Mouse (Mus musculus) olfactory bulb, adult 2 months (tissue): Measurements from ENCODE around the gene Mrpl20. TPM values are rescaled to one million over a fixed set of nuclear protein-coding genes. Genes with fewer than 3 reads are reported as not detected.

Source experiments
- H3K27ac ChIP-seq: fragments of 200-500 bp; 2 replicates; pipeline ENCODE4 v1.5.1; 2012; ENCODE audit warnings: low read depth, low read length; ENCODE audit not compliant: insufficient read depth
- H3K4me1 ChIP-seq: fragments of 200-500 bp; 2 replicates; pipeline ENCODE4 v1.6.1; 2012; ENCODE audit warnings: low read length; ENCODE audit not compliant: control insufficient read depth, insufficient read depth
- H3K4me3 ChIP-seq: fragments of 200-500 bp; 2 replicates; pipeline ENCODE4 v1.5.1; 2012; ENCODE audit warnings: mild to moderate bottlenecking, low read depth, low read length, moderate library complexity; ENCODE audit not compliant: insufficient read depth
- CTCF ChIP-seq: fragments of 200-500 bp; IDR thresholded peaks from 2 replicates; pipeline ENCODE4 v1.5.1; 2012; ENCODE audit warnings: low read depth, mild to moderate bottlenecking, low read length, moderate library complexity; ENCODE audit not compliant: insufficient read depth
- POLR2A ChIP-seq: fragments of 200-500 bp; IDR thresholded peaks from 2 replicates; pipeline ENCODE4 v1.6.1; 2012; ENCODE audit warnings: mild to moderate bottlenecking, low read depth, low read length, moderate library complexity; ENCODE audit not compliant: insufficient read depth
- WGBS: fragments of 180-500 bp; shearing (Covaris S2); methylation state at CpG from one replicate; pipeline ENCODE4 v1.1.7; 2018; 5-methylcytosine and 5-hydroxymethylcytosine counted together
- polyA plus RNA-seq: library from polyadenylated mRNA; stranded (reverse); fragments of >200 nt; gene quantifications from 2 replicates; pipeline ENCODE4 v1.2.4, GENCODE M21; 2012; ENCODE audit warnings: low replicate concordance; ENCODE audit not compliant: missing spikeins, insufficient read depth, insufficient read length

The Mrpl20 gene
- not detected in 2 replicates for polyA plus RNA-seq

- no peak within 1 kb of the TSS; the same call in none of the 2 replicates for H3K27ac ChIP-seq
- H3K4me3 ChIP-seq, result peak within 1 kb of the TSS; percentile 81
- WGBS, result 10% methylated on average over 12 of the region's 12 CpGs
- TF ChIP-seq CTCF, result no peak
- TF ChIP-seq POLR2A, result no peak
- H3K4me1 ChIP-seq, result peaks cover 9% of the 10 kb centered on the region
Observed at GRCm38 (mm10) chr4:155802741-155803339, at the start of gene Mrpl20. Mrpl20 (plus strand) TSS chr4:155802878.

- Histone ChIP-seq H3K27ac (no peak overlapping the region), H3K4me3 (no peak overlapping the region), H3K4me1 (peaks cover 11% of the 10 kb centered on the region)
- WGBS, result 55% methylated on average over 12 of the region's 12 CpGs
- TF ChIP-seq CTCF, result no peak
- TF ChIP-seq POLR2A, result no peak
Observed at GRCm38 (mm10) chr4:155757011-155757410, 45.7 kb upstream of the Mrpl20 start.

- TF ChIP-seq CTCF, result no peak
- TF ChIP-seq POLR2A, result no peak
- Histone ChIP-seq H3K4me3 (peak overlapping the region; percentile 61), H3K27ac (no peak overlapping the region), H3K4me1 (peaks cover 11% of the 10 kb centered on the region)
- WGBS, result under 1% methylated on average over 10 of the region's 10 CpGs
Observed at GRCm38 (mm10) chr4:155759862-155760612, 42.6 kb upstream of the Mrpl20 start.

DNA sequence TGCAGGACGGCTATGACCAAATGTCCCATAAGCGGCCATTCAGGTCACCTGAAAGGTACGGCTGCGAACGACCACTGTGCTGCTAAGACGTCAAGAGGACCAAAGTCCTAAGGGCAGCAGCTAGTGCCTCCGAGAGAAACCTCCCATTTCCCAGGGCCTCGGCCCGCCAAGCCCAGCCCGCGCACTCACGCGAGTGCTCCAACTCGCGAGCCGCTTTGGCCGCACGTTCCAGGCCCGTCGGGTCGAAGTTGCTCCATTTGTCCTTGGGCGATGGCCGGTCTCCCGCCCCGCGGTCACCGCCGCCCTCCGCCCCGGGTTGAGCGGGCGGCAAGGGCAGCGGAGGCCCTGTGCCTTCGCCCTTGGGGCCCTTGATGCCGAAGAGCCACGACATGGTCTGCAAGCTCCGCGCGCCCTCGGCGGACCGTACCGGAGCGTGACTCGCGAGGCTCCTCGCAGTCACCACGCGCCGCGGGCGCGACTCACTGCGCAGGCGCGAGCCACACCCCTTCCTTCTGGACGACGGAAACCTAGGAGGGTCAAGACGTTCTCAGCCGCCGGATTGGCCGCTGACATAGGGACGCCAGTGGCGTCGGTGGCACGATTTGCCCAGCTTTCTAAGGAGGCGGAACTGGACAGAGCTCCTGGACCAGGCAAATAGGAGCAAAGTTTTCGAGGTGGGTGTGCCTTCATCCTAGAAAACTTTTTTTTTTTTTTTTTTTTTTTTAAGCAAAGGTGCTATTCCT is 41.9 kb upstream of the Mrpl20 start, which contains the start of gene Atad3a:
TSS of gene Atad3a (minus strand) at position 481 of the 743 bp plus-strand sequence.
- Histone ChIP-seq H3K27ac (no peak within 1 kb of the TSS), H3K4me3 (peak within 1 kb of the TSS; percentile 61), H3K4me1 (peaks cover 11% of the 10 kb centered on the region)
- no peak for TF ChIP-seq CTCF
- peak; percentile 75; the same call in 1 of the 2 replicates for TF ChIP-seq POLR2A
- under 1% methylated on average over 68 of the region's 68 CpGs for WGBS

DNA sequence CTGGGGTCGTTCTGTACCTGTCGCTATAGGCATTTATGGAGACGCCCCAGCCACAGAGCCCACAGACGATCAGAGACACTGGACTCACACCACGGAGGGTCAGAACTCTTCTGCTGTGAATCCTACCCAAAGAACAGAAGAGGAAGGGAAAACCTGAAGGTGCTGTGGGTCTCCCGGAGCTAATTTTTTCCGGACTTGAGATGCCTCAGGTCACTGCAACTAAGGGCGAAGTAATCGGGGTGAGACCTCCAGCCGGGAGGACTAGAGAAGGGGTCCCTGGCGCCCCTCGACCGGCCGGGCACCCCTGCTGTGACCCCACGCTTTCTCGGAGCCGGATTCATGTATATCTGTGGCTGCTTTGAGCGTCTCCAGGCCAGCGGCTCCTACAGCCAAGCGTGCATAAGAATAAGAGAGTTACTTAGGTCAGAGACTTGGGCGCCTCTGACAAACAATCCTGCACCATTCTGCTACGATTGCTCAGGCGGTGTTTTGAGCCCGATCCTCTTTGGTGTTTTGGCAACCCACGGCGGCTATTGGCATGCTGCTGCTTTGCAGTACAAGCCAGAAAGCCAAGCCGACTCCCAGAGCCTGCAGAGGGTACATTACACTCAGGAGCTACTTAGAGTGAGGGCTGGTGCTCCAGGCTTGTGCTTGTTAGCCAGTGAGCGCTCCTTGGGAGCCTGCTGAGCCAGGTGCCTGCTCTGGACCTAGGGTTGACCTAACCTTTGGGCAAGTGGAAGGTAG is 41.1 kb upstream of the Mrpl20 start:
- H3K4me3 ChIP-seq, result peak overlapping the region; percentile 61
- no peak overlapping the region for H3K27ac ChIP-seq
- TF ChIP-seq CTCF, result no peak
- TF ChIP-seq POLR2A, result no peak
- peaks cover 11% of the 10 kb centered on the region for H3K4me1 ChIP-seq
- WGBS, result under 1% methylated on average over 28 of the region's 28 CpGs

GRCm38 (mm10) chr4:155762357-155762756 is 40.3 kb upstream of the Mrpl20 start:
- TF ChIP-seq POLR2A (no peak), CTCF (no peak)
- Histone ChIP-seq H3K4me3 (no peak overlapping the region), H3K27ac (no peak overlapping the region), H3K4me1 (peaks cover 10% of the 10 kb centered on the region)
- WGBS, result 81% methylated on average over 3 of the region's 3 CpGs

DNA sequence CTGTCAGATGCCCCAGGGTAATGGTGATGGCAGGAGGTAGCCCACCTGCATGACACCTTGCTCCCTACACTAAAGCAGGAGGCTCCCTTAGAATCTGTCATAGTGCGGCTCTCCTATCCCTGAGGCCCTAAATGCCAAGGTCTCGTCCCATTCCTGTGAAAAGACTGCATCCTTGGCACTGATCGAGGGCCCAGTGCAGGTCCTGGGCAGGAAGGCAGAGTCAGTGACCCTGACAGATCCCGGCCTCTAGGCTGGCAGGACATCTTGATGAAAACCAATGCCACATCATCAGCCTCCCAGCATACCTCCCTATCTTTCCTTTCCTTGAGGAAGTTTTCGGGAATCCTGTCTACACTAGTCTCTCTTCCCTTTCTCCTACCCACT is 33.2 kb upstream of the Mrpl20 start:
- Histone ChIP-seq H3K27ac (0 out of 2 replicates have a peak overlapping the region, but pooled peaks have one; percentile 64), H3K4me3 (peak overlapping the region; percentile 61), H3K4me1 (peaks cover 17% of the 10 kb centered on the region)
- TF ChIP-seq CTCF (no peak), POLR2A (no peak)
- WGBS, result 58% methylated on average over 5 of the region's 5 CpGs

DNA sequence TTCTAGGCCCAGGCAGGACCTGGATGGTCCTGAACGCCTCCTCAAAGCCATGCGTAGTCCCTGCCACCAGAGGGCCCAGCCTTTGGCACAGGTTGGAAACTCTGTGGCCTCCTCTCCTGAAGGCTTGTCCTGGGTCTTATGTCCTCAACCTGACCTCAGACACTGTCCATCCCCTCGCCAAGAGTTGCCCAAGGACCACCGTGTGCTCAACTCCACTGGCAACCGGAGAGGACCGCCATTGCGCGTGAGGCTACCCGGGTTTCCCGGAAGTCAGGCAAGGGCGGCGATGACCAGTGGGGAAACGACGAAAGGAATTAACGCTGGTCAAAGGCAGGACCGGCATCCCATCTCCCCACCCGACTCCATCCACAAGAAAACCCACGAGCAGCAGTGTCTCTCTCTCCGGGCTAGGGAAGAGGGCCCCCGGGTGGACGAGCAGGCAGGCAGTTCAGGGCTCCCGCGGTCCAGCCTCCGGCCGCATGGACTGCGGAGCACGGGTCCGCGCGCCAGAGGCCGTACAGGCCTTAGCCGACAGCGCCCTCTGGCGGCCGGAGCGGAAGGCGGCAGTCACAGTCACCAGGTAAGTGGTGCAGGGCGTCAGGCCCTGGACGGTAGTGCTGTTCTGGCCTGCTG is 32.7 kb upstream of the Mrpl20 start:
- 0 out of 2 replicates have a peak, but pooled peaks have one; percentile 33 for TF ChIP-seq POLR2A
- TF ChIP-seq CTCF, result peak; percentile 98
- WGBS, result under 1% methylated on average over 39 of the region's 39 CpGs
- Histone ChIP-seq H3K4me3 (peak overlapping the region; percentile 61), H3K27ac (peak overlapping the region; percentile 64), H3K4me1 (peaks cover 22% of the 10 kb centered on the region)
